Mouse (Mus musculus) c-Kit-positive CD71-positive TER-119-negative erythroid progenitor cells, embryonic 14.5 days (primary cell): ENCODE data around the gene Agxt.

Source experiments
- DNase-seq: peaks from one replicate; pipeline ENCODE4 v3.0.0-alpha.2; 2013; ENCODE audit warnings: low read depth

The Agxt gene

GRCm38 (mm10) chr1:93150907-93151661 lies 16.0 kb downstream of the Agxt start:
- no peak for DNase-seq

GRCm38 (mm10) chr1:93157566-93157965 lies 22.5 kb downstream of the Agxt start:
- DNase-seq = no peak

GRCm38 (mm10) chr1:93158916-93159315 lies 23.9 kb downstream of the Agxt start:
- DNase-seq = no peak

GRCm38 (mm10) chr1:93159566-93160500 lies 24.8 kb downstream of the Agxt start:
- DNase-seq = no peak

- DNase-seq = no peak
These were observed 25.6 kb downstream of the Agxt start, which contains the start of gene 2310007B03Rik for GRCm38 (mm10) chr1:93160501-93161133. 2310007B03Rik (minus strand) TSS chr1:93160948.

- DNase-seq = no peak
These were observed 26.3 kb downstream of the Agxt start for GRCm38 (mm10) chr1:93161350-93161749.

- no peak for DNase-seq
These were observed 26.9 kb downstream of the Agxt start for GRCm38 (mm10) chr1:93161921-93162320.

- DNase-seq = no peak
These were observed 27.5 kb downstream of the Agxt start for GRCm38 (mm10) chr1:93162588-93162987.

- no peak for DNase-seq
These were observed 30.4 kb downstream of the Agxt start for GRCm38 (mm10) chr1:93165447-93165846.

- DNase-seq = no peak
These were observed 31.5 kb downstream of the Agxt start for GRCm38 (mm10) chr1:93166346-93167079.

GRCm38 (mm10) chr1:93168295-93168775 lies 33.3 kb downstream of the Agxt start, which contains the start of gene Crocc2:
Crocc2 (plus strand) TSS chr1:93168725.
- DNase-seq = no peak

GRCm38 (mm10) chr1:93173665-93174064 lies 38.6 kb downstream of the Agxt start:
- no peak for DNase-seq

GRCm38 (mm10) chr1:93174399-93174798 lies 39.4 kb downstream of the Agxt start:
- DNase-seq = peak; percentile 40

- no peak for DNase-seq
These were observed 40.8 kb downstream of the Agxt start for GRCm38 (mm10) chr1:93175849-93176248.

- no peak for DNase-seq
These were observed 41.7 kb downstream of the Agxt start for GRCm38 (mm10) chr1:93176525-93177332.

- no peak for DNase-seq
These were observed 47.2 kb downstream of the Agxt start for GRCm38 (mm10) chr1:93182281-93182680.

- DNase-seq = no peak
These were observed 49.2 kb downstream of the Agxt start for GRCm38 (mm10) chr1:93184071-93184828.

- no peak for DNase-seq
These were observed 55.8 kb downstream of the Agxt start for GRCm38 (mm10) chr1:93190726-93191305.

- DNase-seq = no peak
These were observed 59.9 kb downstream of the Agxt start for GRCm38 (mm10) chr1:93194961-93195360.
